Mouse (Mus musculus) heart, adult 8-10 months (tissue): ENCODE results near the gene Zfp869. TPM values are rescaled to one million over a fixed set of nuclear protein-coding genes. Genes with fewer than 3 reads are reported as not detected.
"Not testable (repeated sequence)": the region's sequence is repeated elsewhere in the genome, so short reads cannot be mapped to it uniquely, and the experiment has no call there.

Experiments used
- DNase-seq: peaks from one replicate; pipeline ENCODE4 v3.0.0; 2022; ENCODE audit warnings: low spot score
- total RNA-seq, 4 experiments: library from RNA; stranded (reverse); gene quantifications; 2 replicates each; pipeline ENCODE4 v1.2.4; 2022

Zfp869 gene
- 10 to 100 TPM; 13.5 to 19.5 (median 14.7) TPM for total RNA-seq

GRCm38 (mm10) chr8:69710624-69711023 lies at the start of gene Zfp869:
Zfp869 (minus strand) TSS chr8:69710724.
- not testable (repeated sequence) for DNase-seq

GRCm38 (mm10) chr8:69758316-69758715 lies 47.8 kb upstream of the Zfp869 start:
- no peak for DNase-seq

GRCm38 (mm10) chr8:69752437-69752836 lies 41.9 kb upstream of the Zfp869 start:
- no peak for DNase-seq

GRCm38 (mm10) chr8:69749544-69750454 lies 39.3 kb upstream of the Zfp869 start, which contains the start of gene Zfp963:
Zfp963 (minus strand) TSS chr8:69749970.
- DNase-seq, result peak; percentile 94

- no peak for DNase-seq
These were observed 30.7 kb upstream of the Zfp869 start for GRCm38 (mm10) chr8:69741231-69741630.

- DNase-seq, result no peak
These were observed 30.2 kb upstream of the Zfp869 start for GRCm38 (mm10) chr8:69740763-69741162.

- DNase-seq, result no peak
These were observed 25.0 kb upstream of the Zfp869 start for GRCm38 (mm10) chr8:69735495-69735894.

GRCm38 (mm10) chr8:69717232-69717580 lies 6.7 kb upstream of the Zfp869 start:
- DNase-seq, result no peak

GRCm38 (mm10) chr8:69716403-69717231 lies 6.1 kb upstream of the Zfp869 start:
- peak; percentile 99 for DNase-seq

GRCm38 (mm10) chr8:69715366-69715765 lies 4.8 kb upstream of the Zfp869 start:
- DNase-seq, result no peak

- DNase-seq, result no peak
These were observed 3.0 kb upstream of the Zfp869 start for GRCm38 (mm10) chr8:69713516-69713915.

- no peak for DNase-seq
These were observed 8.7 kb downstream of the Zfp869 start for GRCm38 (mm10) chr8:69701810-69702209.

GRCm38 (mm10) chr8:69665051-69665450 lies 45.5 kb downstream of the Zfp869 start:
- DNase-seq, result not testable (repeated sequence)

- DNase-seq, result no peak
These were observed 49.2 kb downstream of the Zfp869 start for GRCm38 (mm10) chr8:69661294-69661693.

Other genes with a start within 250 kb of the Zfp869 start
- gene Gm7697, start 187.7 kb downstream of the Zfp869 start, total RNA-seq, result not detected
- 1 to 10 TPM; 6.5 to 8.4 (median 7.3) TPM for gene Zfp868, start 85.2 kb downstream of the Zfp869 start, total RNA-seq
- gene Zfp964, start 56.2 kb downstream of the Zfp869 start, total RNA-seq, result 1 to 10 TPM; 1.2 to 1.3 (median 1.3) TPM
- 1 to 10 TPM; 2.1 to 2.9 (median 2.6) TPM for gene Zfp963, start 39.2 kb upstream of the Zfp869 start, total RNA-seq
- 1 to 10 TPM in 2 of 4 experiments, under 1 TPM in 1, not detected in 1; 0.57 to 1.9 (median 1.1) TPM for gene Gm20422, start 64.2 kb upstream of the Zfp869 start, total RNA-seq
- gene Atp13a1, start 80.4 kb upstream of the Zfp869 start, total RNA-seq, result 10 to 100 TPM; 12.5 to 13.6 (median 13.4) TPM
- 10 to 100 TPM; 13.7 to 15.6 (median 15.0) TPM for gene Zfp866, start 80.5 kb upstream of the Zfp869 start, total RNA-seq
- 1 to 10 TPM; 4.1 to 6.9 (median 4.8) TPM for gene Gmip, start 98.0 kb upstream of the Zfp869 start, total RNA-seq
- gene Lpar2, start 111.7 kb upstream of the Zfp869 start, total RNA-seq, result under 1 TPM in 3 of 4 experiments, not detected in 1; 0.22 to 0.31 (median 0.26) TPM
- under 1 TPM in 2 of 4 experiments, not detected in 2; 0.29 to 1.00 TPM for gene Pbx4, start 121.8 kb upstream of the Zfp869 start, total RNA-seq
- 1 to 10 TPM; 1.3 to 3.1 (median 2.4) TPM for gene Cilp2, start 177.0 kb upstream of the Zfp869 start, total RNA-seq
- under 1 TPM in 1 of 4 experiments, not detected in 3; 0.19 TPM for gene Tssk6, start 191.5 kb upstream of the Zfp869 start, total RNA-seq
- gene Ndufa13, start 191.8 kb upstream of the Zfp869 start, total RNA-seq, result 100 to 1,000 TPM; 373 to 528 (median 455) TPM
- gene Yjefn3, start 192.0 kb upstream of the Zfp869 start, total RNA-seq, result 10 to 100 TPM in 3 of 4 experiments, 1 to 10 TPM in 1; 9.5 to 16.7 (median 13.2) TPM